Mouse (Mus musculus) heart, embryonic 12.5 days (tissue): ENCODE data around the gene Stxbp6. TPM values are rescaled to one million over a fixed set of nuclear protein-coding genes. Genes with fewer than 3 reads are reported as not detected.
A peak's percentile ranks its signal among the peaks of the same experiment; 100 is the strongest.

Source experiments
- ATAC-seq: fragments of 200-750 bp; cut with Nextera tagmentation; 2 replicates; pipeline ENCODE4 v1.8.0; 2017; ENCODE audit warnings: moderate TSS enrichment, moderate library complexity; ENCODE audit not compliant: insufficient number of reproducible peaks, low FRiP score
- H3K27ac ChIP-seq: fragments of 300-500 bp; sonication (generic); 2 replicates; pipeline ENCODE4 v1.5.1; 2016; ENCODE audit warnings: mild to moderate bottlenecking, moderate library complexity; ENCODE audit not compliant: poor library complexity, severe bottlenecking
- H3K27me3 ChIP-seq: fragments of 300-500 bp; sonication (generic); replicated peaks from 2 replicates; pipeline ENCODE4 v1.6.1; 2016; ENCODE audit warnings: mild to moderate bottlenecking, moderate library complexity
- H3K36me3 ChIP-seq: fragments of 300-500 bp; sonication (generic); 2 replicates; pipeline ENCODE4 v1.6.1; 2016; ENCODE audit warnings: mild to moderate bottlenecking, moderate library complexity
- H3K4me1 ChIP-seq: fragments of 300-500 bp; sonication (generic); replicated peaks from 2 replicates; pipeline ENCODE4 v1.6.1; 2016; ENCODE audit warnings: mild to moderate bottlenecking
- H3K4me2 ChIP-seq: fragments of 300-500 bp; sonication (generic); 2 replicates; pipeline ENCODE4 v1.6.1; 2016; ENCODE audit warnings: mild to moderate bottlenecking, moderate library complexity
- H3K4me3 ChIP-seq: fragments of 300-500 bp; sonication (generic); 2 replicates; pipeline ENCODE4 v1.5.1; 2016; ENCODE audit warnings: mild to moderate bottlenecking
- H3K9ac ChIP-seq: fragments of 300-500 bp; sonication (generic); 2 replicates; pipeline ENCODE4 v1.6.1; 2016; ENCODE audit warnings: mild to moderate bottlenecking, moderate library complexity
- H3K9me3 ChIP-seq: fragments of 300-500 bp; sonication (generic); replicated peaks from 2 replicates; pipeline ENCODE4 v1.6.1; 2016; ENCODE audit warnings: mild to moderate bottlenecking, moderate library complexity
- WGBS: fragments of 180-500 bp; shearing (Covaris S2); methylation state at CpG from one replicate; pipeline ENCODE4 v1.1.7; 2016; 5-methylcytosine and 5-hydroxymethylcytosine counted together
- polyA plus RNA-seq: library from polyadenylated mRNA; unstranded; fragments of >200 nt; fragmentation: Nextera tagmentation; extraction: Ambion mirVana; gene quantifications from 2 replicates; pipeline ENCODE4 v1.2.1, GENCODE M21; 2016

The Stxbp6 gene
- polyA plus RNA-seq, 1 experiment from 2014 or later, result 14.4 TPM

GRCm38 (mm10) chr12:44858110-44858885, 216.2 kb downstream of the Stxbp6 start:
- peaks cover 12% of the 10 kb centered on the region for H3K4me1 ChIP-seq
- H3K4me3 ChIP-seq, result no peak overlapping the region
- no peak overlapping the region for H3K27ac ChIP-seq
- no peaks in the 10 kb centered on the region for H3K27me3 ChIP-seq
- no peaks in the 10 kb centered on the region for H3K9me3 ChIP-seq
- no peak overlapping the region for H3K4me2 ChIP-seq
- no peak overlapping the region for H3K9ac ChIP-seq
- ATAC-seq, result peak; percentile 72
- H3K36me3 ChIP-seq, result no peaks in the 10 kb centered on the region
- 24% methylated on average over 4 of the region's 4 CpGs for WGBS

- Histone ChIP-seq H3K27me3 (no peaks in the 10 kb centered on the region), H3K9me3 (no peaks in the 10 kb centered on the region), H3K4me1 (no peaks in the 10 kb centered on the region), H3K4me3 (no peak overlapping the region), H3K9ac (no peak overlapping the region), H3K27ac (no peak overlapping the region), H3K4me2 (no peak overlapping the region), H3K36me3 (no peaks in the 10 kb centered on the region)
- WGBS, result 75% methylated on average over 1 of the region's 1 CpGs
- no peak for ATAC-seq
These were observed 222.5 kb downstream of the Stxbp6 start for GRCm38 (mm10) chr12:44852024-44852423.

- no peak for ATAC-seq
- WGBS, result 84% methylated on average over 1 of the region's 1 CpGs
- no peak overlapping the region for H3K4me2 ChIP-seq
- no peak overlapping the region for H3K27ac ChIP-seq
- no peaks in the 10 kb centered on the region for H3K9me3 ChIP-seq
- H3K4me3 ChIP-seq, result no peak overlapping the region
- H3K27me3 ChIP-seq, result no peaks in the 10 kb centered on the region
- no peaks in the 10 kb centered on the region for H3K4me1 ChIP-seq
- H3K36me3 ChIP-seq, result no peaks in the 10 kb centered on the region
- no peak overlapping the region for H3K9ac ChIP-seq
These were observed 224.0 kb downstream of the Stxbp6 start for GRCm38 (mm10) chr12:44850516-44850915.

GRCm38 (mm10) chr12:44848483-44849221, 225.9 kb downstream of the Stxbp6 start:
- no peaks in the 10 kb centered on the region for H3K27me3 ChIP-seq
- no peaks in the 10 kb centered on the region for H3K36me3 ChIP-seq
- 41% methylated on average over 3 of the region's 3 CpGs for WGBS
- H3K4me1 ChIP-seq, result no peaks in the 10 kb centered on the region
- no peak overlapping the region for H3K9ac ChIP-seq
- no peak overlapping the region for H3K27ac ChIP-seq
- ATAC-seq, result no peak
- H3K4me3 ChIP-seq, result no peak overlapping the region
- no peaks in the 10 kb centered on the region for H3K9me3 ChIP-seq
- no peak overlapping the region for H3K4me2 ChIP-seq

GRCm38 (mm10) chr12:44840585-44840984, 233.9 kb downstream of the Stxbp6 start:
- H3K9me3 ChIP-seq, result no peaks in the 10 kb centered on the region
- H3K36me3 ChIP-seq, result no peaks in the 10 kb centered on the region
- no peak overlapping the region for H3K4me3 ChIP-seq
- H3K27ac ChIP-seq, result no peak overlapping the region
- ATAC-seq, result no peak
- H3K9ac ChIP-seq, result no peak overlapping the region
- 74% methylated on average over 2 of the region's 2 CpGs for WGBS
- no peak overlapping the region for H3K4me2 ChIP-seq
- no peaks in the 10 kb centered on the region for H3K27me3 ChIP-seq
- H3K4me1 ChIP-seq, result no peaks in the 10 kb centered on the region

GRCm38 (mm10) chr12:44839594-44840373, 234.7 kb downstream of the Stxbp6 start:
- Histone ChIP-seq H3K4me1 (no peaks in the 10 kb centered on the region), H3K27ac (no peak overlapping the region), H3K27me3 (no peaks in the 10 kb centered on the region), H3K36me3 (no peaks in the 10 kb centered on the region), H3K9ac (no peak overlapping the region), H3K4me2 (no peak overlapping the region), H3K4me3 (no peak overlapping the region), H3K9me3 (no peaks in the 10 kb centered on the region)
- 50% methylated on average over 7 of the region's 7 CpGs for WGBS
- ATAC-seq, result no peak

- H3K27me3 ChIP-seq, result no peaks in the 10 kb centered on the region
- no peak for ATAC-seq
- no peaks in the 10 kb centered on the region for H3K9me3 ChIP-seq
- H3K9ac ChIP-seq, result no peak overlapping the region
- H3K27ac ChIP-seq, result no peak overlapping the region
- no peaks in the 10 kb centered on the region for H3K36me3 ChIP-seq
- WGBS, result 56% methylated on average over 1 of the region's 1 CpGs
- no peak overlapping the region for H3K4me2 ChIP-seq
- H3K4me3 ChIP-seq, result no peak overlapping the region
- H3K4me1 ChIP-seq, result no peaks in the 10 kb centered on the region
These were observed 238.5 kb downstream of the Stxbp6 start for GRCm38 (mm10) chr12:44835879-44836467.

GRCm38 (mm10) chr12:44811895-44812294, 262.6 kb downstream of the Stxbp6 start:
- no peaks in the 10 kb centered on the region for H3K9me3 ChIP-seq
- no peaks in the 10 kb centered on the region for H3K4me1 ChIP-seq
- no peak overlapping the region for H3K4me3 ChIP-seq
- no peak for ATAC-seq
- H3K27ac ChIP-seq, result no peak overlapping the region
- H3K36me3 ChIP-seq, result no peaks in the 10 kb centered on the region
- H3K27me3 ChIP-seq, result no peaks in the 10 kb centered on the region
- WGBS, result 69% methylated on average over 2 of the region's 2 CpGs
- no peak overlapping the region for H3K9ac ChIP-seq
- H3K4me2 ChIP-seq, result no peak overlapping the region

- ATAC-seq, result no peak
- no peaks in the 10 kb centered on the region for H3K27me3 ChIP-seq
- H3K4me1 ChIP-seq, result no peaks in the 10 kb centered on the region
- no peaks in the 10 kb centered on the region for H3K9me3 ChIP-seq
- H3K4me2 ChIP-seq, result no peak overlapping the region
- no peaks in the 10 kb centered on the region for H3K36me3 ChIP-seq
- no peak overlapping the region for H3K27ac ChIP-seq
- H3K4me3 ChIP-seq, result no peak overlapping the region
- no peak overlapping the region for H3K9ac ChIP-seq
These were observed 270.3 kb downstream of the Stxbp6 start for GRCm38 (mm10) chr12:44804213-44804612.
